Mouse (Mus musculus) liver, adult 2 months (tissue): ENCODE data around the gene Rab37.

Source experiments
- CTCF ChIP-seq: fragments of 200-500 bp; IDR thresholded peaks from 2 replicates; pipeline ENCODE4 v1.5.1; 2011; ENCODE audit warnings: low read depth, low read length, control low read depth
- POLR2A ChIP-seq: fragments of 200-500 bp; IDR thresholded peaks from 2 replicates; pipeline ENCODE4 v1.6.1; 2011; ENCODE audit warnings: low read length, control low read depth; ENCODE audit not compliant: insufficient read depth; ENCODE audit errors: extremely low read depth

DNA sequence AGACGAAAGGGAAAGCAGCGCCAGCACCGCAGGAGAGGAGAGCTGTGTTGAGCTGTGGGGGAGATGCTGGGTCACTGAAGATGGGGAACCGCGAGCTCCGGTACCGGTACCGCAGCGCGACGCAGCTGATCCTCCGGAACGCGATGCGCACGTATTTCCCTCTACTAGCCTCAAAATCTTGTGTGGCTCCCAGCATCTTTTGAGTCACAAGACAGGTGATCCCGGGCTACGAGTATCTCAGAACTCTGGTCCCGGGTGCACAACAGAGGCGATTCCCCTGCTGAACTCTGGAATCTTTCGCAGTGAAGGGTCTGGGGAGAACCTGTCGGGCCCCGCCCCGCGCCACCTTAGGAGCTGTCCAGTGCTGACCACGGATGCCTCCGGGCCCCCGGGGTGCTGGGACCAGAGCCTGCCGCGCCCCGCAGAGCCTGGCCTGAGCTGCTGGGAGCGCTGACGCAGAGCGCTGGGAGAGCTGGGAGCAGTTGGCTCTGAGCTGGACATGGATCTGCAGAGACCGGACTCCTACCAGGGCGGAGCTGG lies at the start of gene Rab37:
- TF ChIP-seq CTCF (no peak), POLR2A (no peak)
